Mouse (Mus musculus): ENCODE measurements around the gene Utrn. TPM values are rescaled to one million over a fixed set of nuclear protein-coding genes. Genes with fewer than 3 reads are reported as not detected.

Gene Utrn
- total RNA-seq, 2 experiments from 2014 or later, result 20.1 to 28.1 TPM

DNA sequence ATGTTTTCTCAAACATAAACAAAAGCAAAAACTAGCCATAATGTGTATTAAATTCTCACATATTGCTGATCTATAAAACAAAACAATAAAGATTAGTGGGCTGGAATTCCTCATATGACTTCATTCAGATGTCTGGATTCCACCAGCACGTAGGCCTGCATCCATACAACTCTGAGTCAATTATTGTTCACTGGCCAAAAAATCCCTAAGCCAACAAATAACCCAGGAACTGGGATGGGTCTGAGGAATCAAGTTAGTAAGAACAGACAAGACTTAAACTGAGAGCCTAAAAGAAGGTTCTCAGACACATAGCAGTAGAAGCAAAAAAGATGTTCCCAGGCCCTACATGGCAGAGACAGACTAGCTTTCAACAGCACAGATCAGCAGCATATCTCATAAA, 65.2 kb downstream of the Utrn start:
- Histone ChIP-seq H3K27ac (peak overlapping the region; percentile 50; the same call in 1 of the 2 replicates), H3K4me3 (no peak overlapping the region)
- no peak for DNase-seq
- intact Hi-C loops (cut with DNase I), result no loop called here
- no peak for TF ChIP-seq CTCF (IDR thresholded peaks at IDR 0.05)

DNA sequence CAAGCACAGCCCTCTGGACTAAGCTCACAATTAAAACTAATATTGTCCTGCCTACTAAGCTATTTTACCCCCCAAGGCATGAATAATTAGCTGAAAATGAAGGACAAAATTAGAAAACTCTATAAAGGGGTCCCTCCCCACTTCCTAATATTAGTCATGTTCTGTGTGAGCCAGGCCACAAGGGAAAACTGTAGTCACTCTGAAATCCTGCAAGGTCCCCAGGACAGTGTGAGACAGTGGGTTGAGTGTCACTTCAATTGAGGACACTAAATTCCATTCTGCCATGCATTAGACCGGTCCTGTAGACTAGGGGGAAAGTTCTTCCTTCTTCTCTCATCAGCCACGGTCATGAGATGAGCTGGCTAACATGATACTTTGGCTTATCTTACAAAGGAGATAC, 69.7 kb downstream of the Utrn start:
- Histone ChIP-seq H3K4me3 (no peak overlapping the region), H3K27ac (0 out of 2 replicates have a peak overlapping the region, but pooled peaks have one; percentile 6)
- no peak for DNase-seq
- intact Hi-C loops (cut with DNase I), result no loop called here
- no peak for TF ChIP-seq CTCF (IDR thresholded peaks at IDR 0.05)

DNA sequence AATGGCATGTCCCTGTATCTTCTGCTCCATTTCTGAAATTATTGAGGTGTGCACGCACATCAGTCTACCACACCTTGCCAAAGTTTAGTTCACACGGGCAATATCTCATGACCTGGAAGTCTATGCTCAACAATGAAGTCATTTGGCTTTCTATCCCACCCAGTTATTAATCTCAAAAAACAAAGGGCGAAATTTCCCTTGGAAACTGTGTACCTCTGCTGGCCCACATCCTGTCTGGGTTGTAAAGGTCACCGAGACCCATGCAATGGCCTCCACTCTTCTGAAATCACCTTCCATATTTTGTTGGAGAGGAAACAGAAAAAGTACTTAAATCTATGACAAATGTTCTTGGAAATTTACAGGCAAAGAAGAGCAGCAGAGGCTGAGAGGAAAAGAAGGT, 70.9 kb downstream of the Utrn start:
- DNase-seq, result no peak
- Histone ChIP-seq H3K27ac (peak overlapping the region; percentile 38; the same call in 1 of the 2 replicates), H3K4me3 (no peak overlapping the region)
- no peak for TF ChIP-seq CTCF (IDR thresholded peaks at IDR 0.05)
- intact Hi-C loops (cut with DNase I), result no loop called here

DNA sequence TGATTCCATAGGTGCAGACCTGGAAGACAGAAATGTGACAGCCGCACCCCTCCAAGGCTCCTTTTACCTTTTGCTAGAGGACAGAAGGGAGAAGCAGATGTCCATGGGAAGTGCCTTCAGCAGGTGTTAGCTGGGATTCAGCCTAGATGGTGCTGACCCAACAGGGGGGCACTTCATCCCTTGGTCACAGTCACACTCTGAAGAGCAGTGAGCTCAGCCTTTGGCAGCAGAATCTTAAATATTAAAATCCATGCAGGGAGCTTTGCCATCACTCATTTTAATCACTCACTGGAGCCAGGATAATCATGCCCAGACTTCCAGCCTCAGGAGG, 72.7 kb downstream of the Utrn start:
- intact Hi-C loops (cut with DNase I), result no loop called here
- DNase-seq, result no peak
- TF ChIP-seq CTCF (IDR thresholded peaks at IDR 0.05), result no peak

DNA sequence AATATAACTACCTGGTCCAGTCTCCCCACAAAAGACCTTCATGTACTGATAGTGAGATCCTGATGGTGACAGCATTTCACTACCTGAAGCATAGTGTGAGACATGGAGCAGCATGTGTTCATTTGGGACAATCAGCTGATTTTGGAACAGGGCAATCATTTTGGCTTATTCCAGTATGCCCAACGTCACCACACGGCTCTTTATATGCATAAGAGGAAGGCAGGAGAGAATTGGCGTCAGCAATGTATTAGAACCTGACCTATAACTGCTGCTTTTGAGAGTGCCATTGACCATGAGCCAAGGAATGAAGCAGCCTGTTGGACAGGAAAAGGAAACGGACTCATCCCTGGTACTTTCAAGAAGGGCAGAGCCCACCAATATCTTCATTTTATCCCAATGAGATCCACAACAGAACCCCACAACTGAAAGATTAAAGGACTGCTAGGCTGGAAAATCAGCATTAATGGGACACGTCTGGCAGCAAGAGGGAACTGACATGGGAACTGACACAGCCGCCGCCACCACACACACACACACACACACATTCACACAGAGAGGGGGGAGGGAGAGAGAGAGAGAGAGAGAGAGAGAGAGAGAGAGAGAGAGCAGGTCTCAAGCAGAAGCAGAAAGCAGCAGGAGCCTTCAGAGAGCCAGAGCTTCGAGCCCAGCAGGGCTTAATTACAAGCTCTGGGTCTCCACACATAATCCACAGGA, 73.2 kb downstream of the Utrn start:
- no peak overlapping the region; the same call in 1 of the 2 replicates for H3K4me3 ChIP-seq

More for the DNA sequence above, 72.7 kb downstream of the Utrn start:
- peak overlapping the region; percentile 35; the same call in 1 of the 2 replicates for H3K27ac ChIP-seq
- no peak overlapping the region for H3K4me3 ChIP-seq

DNA sequence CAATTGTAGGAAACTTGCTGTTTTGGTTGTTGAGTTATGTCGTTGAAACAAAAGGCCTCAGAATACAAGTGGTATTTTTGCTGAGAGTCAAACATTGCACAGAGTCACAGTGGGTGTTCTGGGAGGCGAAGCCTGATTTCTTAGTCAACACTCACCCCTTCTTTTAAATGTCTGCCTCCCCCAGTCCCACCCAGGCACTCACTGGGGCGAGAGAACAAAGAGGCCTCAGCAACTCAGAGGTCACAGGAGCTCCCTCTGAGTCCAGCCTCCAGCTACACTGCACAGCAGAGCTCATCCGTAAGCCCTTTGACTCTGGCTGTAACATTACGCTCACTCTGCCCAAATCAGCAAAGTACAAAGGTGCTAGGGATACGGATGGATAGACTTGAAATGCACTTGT, 77.1 kb downstream of the Utrn start:
- H3K4me3 ChIP-seq, result no peak overlapping the region
- H3K27ac ChIP-seq, result peak overlapping the region; percentile 49; the same call in 1 of the 2 replicates
- no peak for TF ChIP-seq CTCF (IDR thresholded peaks at IDR 0.05)
- intact Hi-C loops (cut with DNase I), result no loop called here
- DNase-seq, result no peak

More for the DNA sequence above, 73.2 kb downstream of the Utrn start:
- no peak for DNase-seq
- TF ChIP-seq CTCF (IDR thresholded peaks at IDR 0.05), result no peak
- intact Hi-C loops (cut with DNase I), result no loop called here
- H3K27ac ChIP-seq, result peak overlapping the region; percentile 38

DNA sequence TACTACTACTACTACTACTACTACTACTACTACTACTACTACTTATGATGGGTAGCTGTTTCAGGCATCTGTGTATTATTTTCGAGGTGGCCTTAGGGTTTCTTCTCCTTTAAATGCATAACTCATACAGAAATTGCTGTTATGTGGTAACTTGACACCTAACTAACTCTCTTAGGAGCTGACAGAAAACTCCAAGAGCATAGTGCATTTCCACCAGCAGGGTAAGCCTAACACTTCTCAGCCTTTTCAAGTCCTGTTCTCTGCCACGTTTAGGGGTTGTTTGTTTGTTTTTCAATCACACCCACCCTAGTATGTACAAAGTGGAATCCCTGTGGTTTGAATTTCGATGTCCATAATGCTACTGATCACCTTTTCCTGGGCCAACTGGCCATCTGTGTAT, 78.3 kb downstream of the Utrn start:
- no peak for DNase-seq
- intact Hi-C loops (cut with DNase I), result no loop called here
- no peak for TF ChIP-seq CTCF (IDR thresholded peaks at IDR 0.05)
- Histone ChIP-seq H3K27ac (0 out of 2 replicates have a peak overlapping the region, but pooled peaks have one; percentile 49), H3K4me3 (no peak overlapping the region)

DNA sequence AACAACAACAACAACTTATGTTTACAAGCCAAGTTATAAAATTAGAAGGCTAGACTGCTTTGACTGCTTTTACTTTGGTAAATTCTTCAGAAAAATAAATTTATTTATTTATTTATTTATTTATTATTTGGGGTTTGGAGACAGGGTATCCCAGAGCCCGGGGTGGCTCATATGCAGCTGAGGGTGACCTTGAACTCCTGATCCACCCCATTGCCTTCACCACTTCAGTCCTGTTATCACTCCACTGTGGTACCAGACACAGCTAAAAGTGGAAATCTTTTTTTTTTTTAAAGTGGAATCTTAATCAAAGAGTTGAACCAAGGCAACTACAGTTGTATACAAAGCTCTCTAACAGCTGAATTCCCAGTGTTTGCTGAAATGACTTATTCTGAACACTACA, 80.6 kb downstream of the Utrn start:
- DNase-seq, result no peak
- TF ChIP-seq CTCF (IDR thresholded peaks at IDR 0.05), result no peak
- intact Hi-C loops (cut with DNase I), result no loop called here
- peak overlapping the region; percentile 60 for H3K27ac ChIP-seq
- H3K4me3 ChIP-seq, result no peak overlapping the region

DNA sequence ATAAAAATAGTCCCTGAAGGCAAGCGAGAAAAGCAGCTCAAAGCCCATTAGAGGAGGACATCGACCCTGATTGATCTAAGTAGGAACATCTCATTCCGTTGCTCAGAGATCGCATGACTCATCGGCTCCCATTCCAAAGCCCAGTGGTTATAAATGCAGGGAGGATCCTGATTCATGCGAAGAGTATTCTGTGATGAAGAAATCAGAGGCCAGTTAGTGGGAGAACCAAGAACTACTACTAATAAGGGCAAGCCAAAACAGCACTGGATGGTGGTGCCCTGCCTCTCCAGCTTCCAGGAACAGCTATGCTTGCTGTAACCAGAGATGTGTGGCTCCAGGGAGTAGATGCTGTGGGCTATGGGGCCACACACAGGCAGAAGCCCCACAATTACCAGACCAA, 81.2 kb downstream of the Utrn start:
- intact Hi-C loops (cut with DNase I), result no loop called here
- TF ChIP-seq CTCF (IDR thresholded peaks at IDR 0.05), result no peak
- peak; percentile 63 for DNase-seq
- Histone ChIP-seq H3K4me3 (no peak overlapping the region), H3K27ac (peak overlapping the region; percentile 60)

DNA sequence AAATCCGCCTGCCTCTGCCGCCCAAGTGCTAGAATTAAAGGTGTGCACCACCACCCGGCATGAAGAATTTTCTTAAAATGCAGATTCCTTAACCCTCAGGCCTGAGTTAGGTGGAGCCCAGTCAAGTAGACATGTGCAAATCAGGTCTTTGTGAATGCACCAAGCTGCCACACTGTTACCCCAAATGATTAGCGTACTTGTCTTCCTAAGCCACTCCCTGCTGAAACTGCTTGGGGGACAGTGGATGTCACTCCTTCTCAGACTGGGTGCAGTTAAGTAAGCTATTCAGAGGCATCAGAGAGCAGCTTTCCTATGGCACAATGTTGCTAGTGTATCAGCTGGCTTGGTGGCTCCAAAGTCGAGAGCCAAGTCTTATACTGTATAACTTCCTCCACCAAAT, 83.9 kb downstream of the Utrn start:
- TF ChIP-seq CTCF (IDR thresholded peaks at IDR 0.05), result no peak
- intact Hi-C loops (cut with DNase I), result no loop called here
- no peak overlapping the region for H3K27ac ChIP-seq
- no peak for DNase-seq
- no peak overlapping the region for H3K4me3 ChIP-seq

DNA sequence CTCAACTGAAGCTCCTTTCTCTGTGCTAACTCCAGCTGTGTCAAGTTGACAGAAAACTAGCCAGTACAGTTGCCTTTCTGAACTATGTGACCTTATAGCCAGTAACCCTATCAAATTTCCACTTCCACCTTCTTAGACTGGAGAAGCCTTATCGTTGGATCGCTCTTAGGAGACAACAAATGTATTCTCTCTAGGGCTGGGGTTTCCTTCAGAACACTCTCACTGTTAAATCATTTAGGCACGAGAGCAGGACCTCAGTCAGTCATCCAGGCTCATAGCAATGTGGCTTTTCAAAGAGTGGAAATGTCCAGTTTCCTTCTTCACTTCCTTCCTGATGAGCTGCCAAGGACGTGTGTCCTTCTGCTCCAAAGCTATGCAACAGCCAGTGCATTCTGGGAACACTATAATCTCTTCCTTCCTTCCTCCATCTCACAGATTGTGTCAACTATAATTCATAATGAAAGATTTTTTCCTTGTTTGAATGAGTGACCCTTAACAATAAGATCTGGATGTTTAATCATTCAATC, 87.7 kb downstream of the Utrn start:
- no peak overlapping the region for H3K4me3 ChIP-seq
- TF ChIP-seq CTCF (IDR thresholded peaks at IDR 0.05), result no peak
- no peak for DNase-seq
- H3K27ac ChIP-seq, result peak overlapping the region; percentile 43; the same call in 1 of the 2 replicates
- intact Hi-C loops (cut with DNase I), result no loop called here

DNA sequence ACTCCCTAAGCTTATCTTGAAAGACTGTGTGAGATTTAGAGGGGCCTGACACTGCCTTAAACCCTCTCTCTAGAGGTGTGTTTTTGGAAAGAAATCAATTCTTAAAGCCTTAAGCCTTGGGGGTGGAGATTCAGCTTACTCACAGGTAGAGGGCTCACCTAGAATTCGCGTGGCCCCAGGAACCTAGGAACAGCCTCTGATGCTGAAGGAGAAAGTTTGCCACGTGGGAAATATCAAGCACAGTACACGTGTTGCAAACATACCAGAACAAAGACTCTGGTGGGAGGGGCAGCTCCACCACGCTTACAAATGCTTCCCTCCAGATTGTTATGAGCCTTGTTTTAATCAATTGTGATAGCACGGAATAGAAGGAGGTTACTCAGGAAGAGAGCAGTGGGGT, 96.0 kb downstream of the Utrn start:
- DNase-seq, result no peak
- TF ChIP-seq CTCF (IDR thresholded peaks at IDR 0.05), result no peak
- no peak overlapping the region for H3K4me3 ChIP-seq
- intact Hi-C loops (cut with DNase I), result no loop called here
- H3K27ac ChIP-seq, result no peak overlapping the region

DNA sequence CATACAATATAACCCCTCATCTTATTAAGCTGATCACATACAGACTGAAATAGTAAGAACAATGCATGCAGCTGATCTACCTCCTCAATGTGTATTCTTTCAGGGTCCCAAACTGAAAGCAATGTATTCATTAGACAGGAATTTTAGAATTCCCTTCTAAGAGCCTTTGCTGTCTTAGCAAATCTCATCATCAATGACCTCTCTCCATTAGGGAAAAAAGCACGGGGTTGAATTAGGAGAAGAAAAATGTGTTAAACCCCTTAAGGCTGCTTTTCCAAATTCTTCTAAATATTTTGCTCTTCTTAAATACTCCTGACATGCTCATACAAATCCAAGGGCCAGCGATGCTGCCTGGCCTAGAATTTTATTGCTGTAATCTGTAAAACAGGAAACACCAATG, 97.7 kb downstream of the Utrn start:
- no peak for DNase-seq
- Histone ChIP-seq H3K4me3 (no peak overlapping the region), H3K27ac (no peak overlapping the region)
- intact Hi-C loops (cut with DNase I), result no loop called here
- no peak for TF ChIP-seq CTCF (IDR thresholded peaks at IDR 0.05)

DNA sequence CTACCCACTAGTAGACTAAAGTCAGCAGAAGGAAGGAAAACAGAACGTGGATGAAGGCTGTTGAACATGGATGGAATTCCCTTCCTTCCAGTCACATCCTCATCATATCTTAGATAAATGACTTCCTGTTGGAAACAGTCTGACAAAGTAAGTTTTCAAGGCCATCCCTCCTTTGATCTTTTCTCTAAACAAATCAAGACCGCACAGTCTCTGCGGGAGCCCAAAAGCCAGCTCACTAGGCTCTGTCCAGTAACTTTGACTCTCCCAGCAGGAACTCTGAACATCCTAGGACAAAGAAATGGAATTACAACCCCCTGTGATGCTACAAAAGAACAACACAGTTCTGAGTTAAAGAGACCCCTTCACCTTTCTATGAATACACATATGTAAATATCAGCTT, 106.5 kb downstream of the Utrn start:
- intact Hi-C loops (cut with DNase I), result no loop called here

More for the DNA sequence above, 106.5 kb downstream of the Utrn start:
- H3K27ac ChIP-seq, result no peak overlapping the region
- no peak for DNase-seq
- H3K4me3 ChIP-seq, result no peak overlapping the region
- no peak for TF ChIP-seq CTCF (IDR thresholded peaks at IDR 0.05)

All from gastrocnemius, adult 2 months (tissue).